Mouse (Mus musculus): Measurements from ENCODE around the gene Hoxd4.

DNA sequence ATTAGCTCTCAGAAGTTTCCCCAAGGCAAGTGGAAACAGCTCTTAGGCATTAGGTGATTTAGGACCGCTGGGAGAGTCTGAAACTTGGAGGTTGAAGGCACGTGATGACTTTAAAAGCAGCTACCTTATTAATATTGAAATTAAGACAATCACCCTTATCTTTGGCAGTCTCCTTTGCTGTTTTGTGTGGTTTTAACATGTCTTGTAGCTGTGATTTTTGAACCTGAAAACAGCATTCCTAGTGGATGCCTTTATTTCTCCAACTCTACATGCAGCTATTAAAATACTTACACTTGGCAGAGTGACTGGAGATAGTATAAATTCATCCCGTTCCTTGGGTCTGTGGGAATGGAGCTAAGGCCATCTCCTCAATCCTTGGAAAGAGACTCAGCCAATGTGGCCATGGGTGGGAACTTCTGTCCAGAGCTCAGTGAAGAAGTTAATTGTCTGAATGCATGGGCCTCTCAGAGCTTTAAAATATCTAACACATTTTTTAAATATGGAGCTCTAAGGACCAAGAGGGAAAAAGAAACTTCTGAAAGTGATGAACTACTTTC, 41.0 kb upstream of the Hoxd4 start:
- TF ChIP-seq CTCF (IDR thresholded peaks at IDR 0.05; ENCODE audit: control insufficient read depth, insufficient read depth, insufficient read length) (no peak), USF1 (IDR thresholded peaks at IDR 0.05; ENCODE audit: low read depth) (no peak), MAX (IDR thresholded peaks at IDR 0.05) (no peak)

Measured in C2C12 (cell line).